Mouse (Mus musculus) stomach, postnatal 0 days (tissue): Measurements from ENCODE around the gene Lyrm7.

Experiments used
- CTCF ChIP-seq: IDR thresholded peaks from 2 replicates; pipeline ENCODE4 v1.5.1; 2016; ENCODE audit warnings: antibody characterized with exemption, low read depth, mild to moderate bottlenecking, moderate library complexity
- EP300 ChIP-seq: optimal IDR thresholded peaks from 2 replicates; pipeline ENCODE3; 2016; ENCODE audit warnings: antibody characterized with exemption

DNA sequence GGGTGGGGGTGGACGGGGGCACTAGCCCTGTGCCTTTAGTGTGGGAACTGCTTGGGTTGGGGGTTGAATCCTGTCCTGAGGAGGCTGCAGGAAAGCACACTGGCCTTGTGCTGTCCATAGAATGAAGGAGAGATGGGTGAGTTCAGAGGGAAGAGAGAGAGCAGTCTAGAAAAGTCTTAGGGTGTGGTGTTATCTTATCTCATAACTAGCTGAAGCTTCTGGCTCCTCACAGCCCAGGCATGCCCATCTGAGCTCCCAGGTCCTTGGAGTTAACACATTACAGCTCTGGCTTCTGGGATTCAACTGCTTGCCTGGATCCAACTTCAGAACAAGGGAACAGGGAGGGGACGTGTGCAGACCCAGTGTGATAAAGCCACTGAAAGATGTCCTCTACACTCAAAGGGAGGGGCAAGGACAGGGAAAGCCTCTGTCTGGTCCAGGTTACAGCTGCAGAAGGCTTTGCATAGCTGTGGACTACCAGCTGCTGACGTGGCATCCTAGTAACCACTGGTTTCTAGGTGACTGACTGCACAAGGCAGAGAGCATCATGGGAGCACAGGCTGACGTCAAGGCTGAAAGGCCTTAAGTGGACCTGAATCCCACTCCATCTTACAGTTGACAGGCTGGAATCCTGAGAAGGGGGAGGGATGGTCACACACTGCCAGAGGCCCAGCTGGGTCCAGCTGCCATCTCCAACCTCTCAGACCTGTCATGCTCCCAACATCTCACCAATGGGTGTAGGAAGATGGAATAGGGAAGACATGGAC lies 43.4 kb upstream of the Lyrm7 start:
- TF ChIP-seq CTCF (no peak), EP300 (no peak)
